Comparison of ENCODE assay signal across 8 mouse cellular contexts in genomic region chr5:143463671-143464070, GRCm38 (mm10). TPM values are rescaled to one million over a fixed set of nuclear protein-coding genes. Genes with fewer than 3 reads are reported as not detected.
DNase-seq lines count a peak whose midpoint lies in the region; ATAC-seq lines count a peak whose summit lies in the region.

No protein-coding gene starts in this region.

- no peaks in the 10 kb centered on the region for H3K9me3 ChIP-seq in liver, embryonic 11.5 days (ENCODE audit: control insufficient read depth, low read length)
- H3K9me3 ChIP-seq in forebrain, embryonic 10.5 days = no peaks in the 10 kb centered on the region
- no peaks in the 10 kb centered on the region for H3K9me3 ChIP-seq in limb, embryonic 10.5 days (replicated peaks)
- H3K9me3 ChIP-seq in neural tube, embryonic 15.5 days (replicated peaks) = no peaks in the 10 kb centered on the region

- peak overlapping the region; percentile 62 for H3K4me3 ChIP-seq in liver, embryonic 11.5 days (ENCODE audit: low read depth, low read length)
- peak overlapping the region; percentile 77 for H3K4me3 ChIP-seq in forebrain, embryonic 10.5 days
- H3K4me3 ChIP-seq in limb, embryonic 10.5 days = peak overlapping the region; percentile 70
- H3K4me3 ChIP-seq in neural tube, embryonic 15.5 days (replicated peaks) = peak overlapping the region; percentile 62

- 78% methylated on average over 11 of the region's 11 CpGs for WGBS in liver, embryonic 11.5 days
- 80% methylated on average over 11 of the region's 11 CpGs for WGBS in forebrain, embryonic 10.5 days
- whole genome bisulfite sequencing in limb, embryonic 10.5 days = 78% methylated on average over 11 of the region's 11 CpGs
- 79% methylated on average over 11 of the region's 11 CpGs for WGBS in neural tube, embryonic 15.5 days

- no peak for DNase-seq in liver, embryonic 11.5 days (ENCODE audit: low spot score)
- DNase-seq in liver = no peak
- DNase-seq in forebrain, embryonic 10.5 days (ENCODE audit: extremely low spot score, low spot score) = no peak
- no peak for DNase-seq in limb, embryonic 10.5 days (ENCODE audit: low spot score)
- DNase-seq in gastrocnemius, adult 8-10 months (ENCODE audit: low spot score in 2 of 2) = no peak
- no peak for DNase-seq in left cerebral cortex, adult 9 months (ENCODE audit: low spot score in 2 of 2)
- no peak for DNase-seq in adrenal gland, adult 8-10 months

- H3K9ac ChIP-seq in liver, embryonic 11.5 days (ENCODE audit: low read depth, low read length) = peak overlapping the region; percentile 78
- peak overlapping the region; percentile 70 for H3K9ac ChIP-seq in neural tube, embryonic 15.5 days (replicated peaks)

- ATAC-seq in liver, embryonic 11.5 days (replicated peaks; ENCODE audit: low FRiP score) = no peak
- ATAC-seq in neural tube, embryonic 15.5 days (ENCODE audit: low FRiP score) = no peak

- peak overlapping the region; percentile 84 for H3K4me2 ChIP-seq in liver, embryonic 11.5 days
- peak overlapping the region; percentile 68 for H3K4me2 ChIP-seq in neural tube, embryonic 15.5 days

- H3K27ac ChIP-seq in liver, embryonic 11.5 days (ENCODE audit: low read depth, low read length) = peak overlapping the region; percentile 8; the same call in 1 of the 2 replicates
- peak overlapping the region; percentile 87 for H3K27ac ChIP-seq in forebrain, embryonic 10.5 days
- H3K27ac ChIP-seq in limb, embryonic 10.5 days = peak overlapping the region; percentile 78; the same call in 1 of the 2 replicates
- peak overlapping the region; percentile 76 for H3K27ac ChIP-seq in neural tube, embryonic 15.5 days (replicated peaks)

- peaks cover 15% of the 10 kb centered on the region for H3K4me1 ChIP-seq in liver, embryonic 11.5 days (replicated peaks; ENCODE audit: control insufficient read depth, insufficient read depth, low read length)
- H3K4me1 ChIP-seq in forebrain, embryonic 10.5 days = peaks cover 22% of the 10 kb centered on the region
- H3K4me1 ChIP-seq in limb, embryonic 10.5 days = peaks cover 19% of the 10 kb centered on the region
- peaks cover 25% of the 10 kb centered on the region for H3K4me1 ChIP-seq in neural tube, embryonic 15.5 days

- H3K27me3 ChIP-seq in liver, embryonic 11.5 days (replicated peaks; ENCODE audit: control insufficient read depth, insufficient read depth, low read length) = no peaks in the 10 kb centered on the region
- peaks cover 13% of the 10 kb centered on the region; the same call in 1 of the 2 replicates for H3K27me3 ChIP-seq in forebrain, embryonic 10.5 days (ENCODE audit: poor library complexity, severe bottlenecking)
- H3K27me3 ChIP-seq in limb, embryonic 10.5 days (ENCODE audit: low read depth, poor library complexity, severe bottlenecking) = 0 out of 2 replicates have a peak, but pooled peaks cover 15% of the 10 kb centered on the region
- no peaks in the 10 kb centered on the region for H3K27me3 ChIP-seq in neural tube, embryonic 15.5 days (replicated peaks)

- H3K36me3 ChIP-seq in liver, embryonic 11.5 days (ENCODE audit: control insufficient read depth, insufficient read depth, low read length) = peaks cover 7% of the 10 kb centered on the region; the same call in 1 of the 2 replicates
- peaks cover 22% of the 10 kb centered on the region for H3K36me3 ChIP-seq in forebrain, embryonic 10.5 days (replicated peaks)
- peaks cover 19% of the 10 kb centered on the region for H3K36me3 ChIP-seq in limb, embryonic 10.5 days
- H3K36me3 ChIP-seq in neural tube, embryonic 15.5 days = peaks cover 17% of the 10 kb centered on the region

RNA-seq across cellular contexts. Expression of gene Daglb, which starts 0.7 kb away (rescaled TPM):
- 13.7 and 14.9 TPM in 2 replicates for polyA plus RNA-seq in liver, embryonic 11.5 days (2014; fragmentation: Nextera tagmentation; extraction: Ambion mirVana)
- 14.2 and 14.3 TPM in 2 replicates for polyA plus RNA-seq in forebrain, embryonic 10.5 days (2016; fragmentation: Nextera tagmentation; extraction: Ambion mirVana)
- polyA plus RNA-seq in limb, embryonic 10.5 days (2016; fragmentation: Nextera tagmentation; extraction: Ambion mirVana) = 10.5 and 10.6 TPM in 2 replicates
- polyA plus RNA-seq in neural tube, embryonic 15.5 days (2015; fragmentation: Nextera tagmentation; extraction: Ambion mirVana) = 20.4 and 21.9 TPM in 2 replicates
- 10 to 100 TPM in 1 of 4 experiments, 1 to 10 TPM in 3; 9.5 to 11.2 (median 9.8) TPM for total RNA-seq in gastrocnemius, adult 8-10 months (2022)
- total RNA-seq in adrenal gland, adult 8-10 months (2022) = 10 to 100 TPM; 21.6 to 27.5 (median 25.4) TPM

Comparison
In these comparisons a context has a peak if more than half of its experiments do, and no peak if none do; other contexts are left out.
1. H3K27ac ChIP-seq: peak in every context shown above with its lines; median percentile 87 in forebrain, embryonic 10.5 days; 78 in limb, embryonic 10.5 days; 76 in neural tube, embryonic 15.5 days; 8 in liver, embryonic 11.5 days.